8 mouse cellular contexts compared by ENCODE assay signal in the genomic region with DNA sequence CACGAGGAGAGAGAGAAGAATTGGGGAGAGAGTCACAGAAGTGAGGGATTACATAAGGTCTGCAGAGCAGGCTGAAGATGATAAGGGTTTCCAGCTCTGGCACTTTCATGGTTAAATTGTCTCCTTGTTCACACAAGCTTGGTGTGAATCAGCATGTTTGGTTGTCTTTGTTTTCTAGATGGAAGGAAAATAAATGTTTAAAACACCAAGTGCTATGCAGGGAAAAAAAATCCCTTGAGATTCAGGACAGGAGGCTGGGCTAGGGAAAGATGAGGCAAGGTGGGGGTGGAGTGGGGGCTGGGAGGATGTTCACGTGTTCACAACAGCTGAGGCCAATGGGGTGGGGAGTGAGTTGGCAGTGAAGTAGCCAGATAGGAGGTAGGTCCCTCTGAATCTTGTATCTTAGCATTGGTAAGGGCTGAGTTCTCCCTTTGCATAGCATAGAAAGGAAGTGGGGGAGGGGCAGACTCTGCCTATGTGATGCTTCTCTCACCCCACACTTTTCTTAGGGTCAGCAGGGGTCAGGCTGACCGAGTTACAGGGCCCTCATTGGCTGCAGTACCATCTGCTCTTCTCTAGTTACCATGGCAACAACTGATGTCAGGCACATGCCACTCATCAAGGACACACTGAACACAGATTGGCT. TPM values are rescaled to one million over a fixed set of nuclear protein-coding genes. Genes with fewer than 3 reads are reported as not detected.
DNase-seq lines count a peak whose midpoint lies in the region; ATAC-seq lines count a peak whose summit lies in the region.

No protein-coding gene starts in this region.

- peaks cover 3% of the 10 kb centered on the region; the same call in 1 of the 2 replicates for H3K36me3 ChIP-seq in heart, embryonic 13.5 days
- no peaks in the 10 kb centered on the region for H3K36me3 ChIP-seq in embryonic facial prominence, embryonic 14.5 days (ENCODE audit: control insufficient read depth, insufficient read depth, low read length)
- H3K36me3 ChIP-seq in intestine, embryonic 16.5 days (ENCODE audit: control insufficient read depth, insufficient read depth, low read length): 0 out of 2 replicates have a peak, but pooled peaks cover 3% of the 10 kb centered on the region
- H3K36me3 ChIP-seq in liver, embryonic 11.5 days (ENCODE audit: control insufficient read depth, insufficient read depth, low read length): no peaks in the 10 kb centered on the region

- H3K4me3 ChIP-seq in heart, embryonic 13.5 days: no peak overlapping the region
- no peak overlapping the region for H3K4me3 ChIP-seq in embryonic facial prominence, embryonic 14.5 days (ENCODE audit: low read depth, low read length)
- H3K4me3 ChIP-seq in intestine, embryonic 16.5 days (ENCODE audit: low read length): no peak overlapping the region
- H3K4me3 ChIP-seq in liver, embryonic 11.5 days (ENCODE audit: low read depth, low read length): no peak overlapping the region

- no peak overlapping the region for H3K27ac ChIP-seq in heart, embryonic 13.5 days (replicated peaks)
- H3K27ac ChIP-seq in embryonic facial prominence, embryonic 14.5 days (replicated peaks; ENCODE audit: low read depth, low read length): no peak overlapping the region
- no peak overlapping the region for H3K27ac ChIP-seq in intestine, embryonic 16.5 days (ENCODE audit: low read length)
- H3K27ac ChIP-seq in liver, embryonic 11.5 days (ENCODE audit: low read depth, low read length): no peak overlapping the region

- no peak for DNase-seq in heart, adult 9 months (ENCODE audit: low spot score in 2 of 2)
- peak; percentile 37 for DNase-seq in adrenal gland, postnatal 10 days
- DNase-seq in embryonic facial prominence, embryonic 14.5 days (ENCODE audit: low spot score): peak; percentile 58
- no peak for DNase-seq in liver, embryonic 11.5 days (ENCODE audit: low spot score)
- peak; percentile 78 to 90 for DNase-seq in right cerebral cortex, postnatal 10 days (ENCODE audit: low spot score in 2 of 2)
- no peak for DNase-seq in spleen, postnatal 4 days (ENCODE audit: low spot score in 2 of 2)

- ATAC-seq in heart, embryonic 13.5 days (ENCODE audit: extremely low read depth, insufficient number of reproducible peaks, low FRiP score, low TSS enrichment): no peak
- ATAC-seq in embryonic facial prominence, embryonic 14.5 days (ENCODE audit: low read depth): peak; percentile 84
- ATAC-seq in intestine, embryonic 16.5 days: peak; percentile 55
- ATAC-seq in liver, embryonic 11.5 days (replicated peaks; ENCODE audit: low FRiP score): peak; percentile 43; the same call in 1 of the 2 replicates

- no peaks in the 10 kb centered on the region for H3K27me3 ChIP-seq in heart, embryonic 13.5 days (replicated peaks)
- H3K27me3 ChIP-seq in embryonic facial prominence, embryonic 14.5 days (replicated peaks; ENCODE audit: control insufficient read depth, insufficient read depth, low read length): no peaks in the 10 kb centered on the region
- H3K27me3 ChIP-seq in intestine, embryonic 16.5 days (replicated peaks; ENCODE audit: control insufficient read depth, insufficient read depth, low read length): no peaks in the 10 kb centered on the region
- H3K27me3 ChIP-seq in liver, embryonic 11.5 days (replicated peaks; ENCODE audit: control insufficient read depth, insufficient read depth, low read length): no peaks in the 10 kb centered on the region

- H3K4me1 ChIP-seq in heart, embryonic 13.5 days: peaks cover 15% of the 10 kb centered on the region
- peaks cover 5% of the 10 kb centered on the region; the same call in 1 of the 2 replicates for H3K4me1 ChIP-seq in embryonic facial prominence, embryonic 14.5 days (ENCODE audit: control insufficient read depth, insufficient read depth, low read length)
- no peaks in the 10 kb centered on the region for H3K4me1 ChIP-seq in intestine, embryonic 16.5 days (ENCODE audit: control insufficient read depth, insufficient read depth, low read length)
- 0 out of 2 replicates have a peak, but pooled peaks cover 3% of the 10 kb centered on the region for H3K4me1 ChIP-seq in liver, embryonic 11.5 days (replicated peaks; ENCODE audit: control insufficient read depth, insufficient read depth, low read length)

- H3K9ac ChIP-seq in heart, embryonic 13.5 days: no peak overlapping the region
- no peak overlapping the region for H3K9ac ChIP-seq in embryonic facial prominence, embryonic 14.5 days (ENCODE audit: low read depth, low read length)
- no peak overlapping the region for H3K9ac ChIP-seq in intestine, embryonic 16.5 days (ENCODE audit: low read depth, low read length)
- H3K9ac ChIP-seq in liver, embryonic 11.5 days (ENCODE audit: low read depth, low read length): no peak overlapping the region

- H3K4me2 ChIP-seq in heart, embryonic 13.5 days: peak overlapping the region; percentile 20; the same call in 1 of the 2 replicates
- peak overlapping the region; percentile 29; the same call in 1 of the 2 replicates for H3K4me2 ChIP-seq in embryonic facial prominence, embryonic 14.5 days (ENCODE audit: low read depth, low read length)
- H3K4me2 ChIP-seq in intestine, embryonic 16.5 days (ENCODE audit: low read depth, low read length): no peak overlapping the region
- H3K4me2 ChIP-seq in liver, embryonic 11.5 days: peak overlapping the region; percentile 12; the same call in 1 of the 2 replicates

- H3K9me3 ChIP-seq in heart, embryonic 13.5 days: no peaks in the 10 kb centered on the region
- H3K9me3 ChIP-seq in embryonic facial prominence, embryonic 14.5 days (ENCODE audit: control insufficient read depth, low read length): no peaks in the 10 kb centered on the region
- H3K9me3 ChIP-seq in intestine, embryonic 16.5 days (ENCODE audit: control insufficient read depth, low read length): no peaks in the 10 kb centered on the region
- no peaks in the 10 kb centered on the region for H3K9me3 ChIP-seq in liver, embryonic 11.5 days (ENCODE audit: control insufficient read depth, low read length)

- 4% methylated on average over 3 of the region's 3 CpGs for WGBS in heart, embryonic 13.5 days
- 1% methylated on average over 3 of the region's 3 CpGs for WGBS in embryonic facial prominence, embryonic 14.5 days
- WGBS in intestine, embryonic 16.5 days: 1% methylated on average over 3 of the region's 3 CpGs
- WGBS in liver, embryonic 11.5 days: 4% methylated on average over 3 of the region's 3 CpGs

RNA-seq across cellular contexts. Expression of gene Tspyl4, which starts 19.5 kb away (rescaled TPM):
- polyA plus RNA-seq in heart, embryonic 13.5 days (2015; fragmentation: Nextera tagmentation; extraction: Ambion mirVana): 16.9 and 19.7 TPM in 2 replicates
- 10 to 100 TPM; 15.6 to 18.5 TPM for total RNA-seq in adrenal gland, postnatal 10 days (2021)
- polyA plus RNA-seq in embryonic facial prominence, embryonic 14.5 days (2014; fragmentation: Nextera tagmentation; extraction: Ambion mirVana): 11.8 and 12.0 TPM in 2 replicates
- polyA plus RNA-seq in intestine, embryonic 16.5 days (2015; fragmentation: Nextera tagmentation; extraction: Ambion mirVana): 12.8 and 13.6 TPM in 2 replicates
- polyA plus RNA-seq in liver, embryonic 11.5 days (2014; fragmentation: Nextera tagmentation; extraction: Ambion mirVana): 1.5 and 2.2 TPM in 2 replicates

RNA-seq across cellular contexts. Expression of gene Tspyl1, which starts 34.7 kb away (rescaled TPM):
- polyA plus RNA-seq in heart, embryonic 13.5 days (2015; fragmentation: Nextera tagmentation; extraction: Ambion mirVana): 67.7 and 71.6 TPM in 2 replicates
- total RNA-seq in adrenal gland, postnatal 10 days (2021): 10 to 100 TPM; 49.8 to 50.8 TPM
- polyA plus RNA-seq in embryonic facial prominence, embryonic 14.5 days (2014; fragmentation: Nextera tagmentation; extraction: Ambion mirVana): 43.8 and 45.7 TPM in 2 replicates
- polyA plus RNA-seq in intestine, embryonic 16.5 days (2015; fragmentation: Nextera tagmentation; extraction: Ambion mirVana): 49.2 and 51.2 TPM in 2 replicates
- polyA plus RNA-seq in liver, embryonic 11.5 days (2014; fragmentation: Nextera tagmentation; extraction: Ambion mirVana): 36.5 and 39.0 TPM in 2 replicates

Comparison
In these comparisons a context has a peak if more than half of its experiments do, and no peak if none do; other contexts are left out.
1. DNase-seq: peak in adrenal gland, postnatal 10 days (single experiment), embryonic facial prominence, embryonic 14.5 days (single experiment) and right cerebral cortex, postnatal 10 days (2 of 2); none in heart, adult 9 months (0 of 2), liver, embryonic 11.5 days (single experiment) and spleen, postnatal 4 days (0 of 2).